Mouse (Mus musculus) hindbrain, postnatal 0 days (tissue): Measurements from ENCODE around the gene Cybrd1. TPM values are rescaled to one million over a fixed set of nuclear protein-coding genes. Genes with fewer than 3 reads are reported as not detected.
A peak's percentile ranks its signal among the peaks of the same experiment; 100 is the strongest.

Source experiments
- ATAC-seq: fragments of 200-750 bp; cut with Nextera tagmentation; 2 replicates; pipeline ENCODE4 v1.8.0; 2017; ENCODE audit warnings: mild to moderate bottlenecking, moderate TSS enrichment, moderate library complexity
- DNase-seq: peaks from one replicate; pipeline ENCODE4 v3.0.0-alpha.2; 2015; ENCODE audit warnings: low spot score
- H3K27ac ChIP-seq: fragments of 300-500 bp; sonication (generic); 2 replicates; pipeline ENCODE4 v1.5.1; 2014; ENCODE audit warnings: mild to moderate bottlenecking
- H3K27me3 ChIP-seq: fragments of 300-500 bp; sonication (generic); 2 replicates; pipeline ENCODE4 v1.6.1; 2014; ENCODE audit warnings: low read length, mixed read lengths; ENCODE audit not compliant: insufficient read depth
- H3K36me3 ChIP-seq: fragments of 300-500 bp; sonication (generic); 2 replicates; pipeline ENCODE4 v1.6.1; 2014; ENCODE audit warnings: low read length, mixed read lengths; ENCODE audit not compliant: insufficient read depth
- H3K4me1 ChIP-seq: fragments of 300-500 bp; sonication (generic); 2 replicates; pipeline ENCODE4 v1.6.1; 2014; ENCODE audit warnings: antibody characterized with exemption, low read length, mixed read lengths; ENCODE audit not compliant: insufficient read depth
- H3K4me2 ChIP-seq: fragments of 300-500 bp; sonication (generic); 2 replicates; pipeline ENCODE4 v1.6.1; 2014; ENCODE audit warnings: low read depth, mild to moderate bottlenecking, low read length, moderate library complexity, mixed read lengths
- H3K4me3 ChIP-seq: fragments of 300-500 bp; sonication (generic); 2 replicates; pipeline ENCODE4 v1.5.1; 2014; ENCODE audit warnings: low read length
- H3K9ac ChIP-seq: fragments of 300-500 bp; sonication (generic); replicated peaks from 2 replicates; pipeline ENCODE4 v1.6.1; 2014; ENCODE audit warnings: mild to moderate bottlenecking, low read length, moderate library complexity, mixed read lengths
- H3K9me3 ChIP-seq: fragments of 300-500 bp; sonication (generic); 2 replicates; pipeline ENCODE4 v1.6.1; 2016; ENCODE audit warnings: low read length, mixed read lengths
- CTCF ChIP-seq: IDR thresholded peaks from 2 replicates; pipeline ENCODE4 v1.5.1; 2016; ENCODE audit warnings: antibody characterized with exemption, control low read depth, low read depth
- WGBS: fragments of 180-500 bp; shearing (Covaris S2); extraction: QIAGEN DNeasy Blood & Tissue Kit; methylation state at CpG from one replicate; pipeline ENCODE4 v1.1.7; 2014; 5-methylcytosine and 5-hydroxymethylcytosine counted together
- polyA plus RNA-seq: library from polyadenylated mRNA; unstranded; fragments of >200 nt; fragmentation: Nextera tagmentation; extraction: Ambion mirVana; gene quantifications from 2 replicates; pipeline ENCODE4 v1.2.1, GENCODE M21; 2015
- total RNA-seq: library from RNA; depleted of rRNA; stranded (reverse); fragments of >200 nt; gene quantifications from 2 replicates; pipeline ENCODE4 v1.2.3, GENCODE M21; 2014

Cybrd1 gene
- total and polyA plus RNA-seq, 2 experiments from 2014 or later, result 4.5 to 11.3 TPM

GRCm38 (mm10) chr2:71177760-71178159, 60.0 kb downstream of the Cybrd1 start:
- ATAC-seq, result no peak
- TF ChIP-seq CTCF, result no peak
- Histone ChIP-seq H3K9ac (no peak overlapping the region), H3K4me3 (no peak overlapping the region), H3K4me1 (no peaks in the 10 kb centered on the region), H3K27ac (no peak overlapping the region), H3K4me2 (no peak overlapping the region), H3K27me3 (no peaks in the 10 kb centered on the region), H3K9me3 (no peaks in the 10 kb centered on the region), H3K36me3 (no peaks in the 10 kb centered on the region)
- no peak for DNase-seq
- 100% methylated on average over 1 of the region's 1 CpGs for WGBS

GRCm38 (mm10) chr2:71179716-71180115, 62.0 kb downstream of the Cybrd1 start:
- DNase-seq (no peak), ATAC-seq (no peak)
- no peak for TF ChIP-seq CTCF
- Histone ChIP-seq H3K27me3 (no peaks in the 10 kb centered on the region), H3K4me3 (no peak overlapping the region), H3K9me3 (no peaks in the 10 kb centered on the region), H3K4me1 (no peaks in the 10 kb centered on the region), H3K9ac (no peak overlapping the region), H3K36me3 (no peaks in the 10 kb centered on the region), H3K27ac (no peak overlapping the region), H3K4me2 (no peak overlapping the region)
- WGBS, result 91% methylated on average over 10 of the region's 10 CpGs

- Histone ChIP-seq H3K9ac (no peak overlapping the region), H3K4me2 (no peak overlapping the region), H3K9me3 (no peaks in the 10 kb centered on the region), H3K4me3 (no peak overlapping the region), H3K27ac (no peak overlapping the region), H3K27me3 (no peaks in the 10 kb centered on the region), H3K36me3 (no peaks in the 10 kb centered on the region), H3K4me1 (no peaks in the 10 kb centered on the region)
- WGBS, result 63% methylated on average over 8 of the region's 8 CpGs
- DNase-seq (no peak), ATAC-seq (no peak)
- TF ChIP-seq CTCF, result no peak
These were observed 63.0 kb downstream of the Cybrd1 start for GRCm38 (mm10) chr2:71180566-71181217.

DNA sequence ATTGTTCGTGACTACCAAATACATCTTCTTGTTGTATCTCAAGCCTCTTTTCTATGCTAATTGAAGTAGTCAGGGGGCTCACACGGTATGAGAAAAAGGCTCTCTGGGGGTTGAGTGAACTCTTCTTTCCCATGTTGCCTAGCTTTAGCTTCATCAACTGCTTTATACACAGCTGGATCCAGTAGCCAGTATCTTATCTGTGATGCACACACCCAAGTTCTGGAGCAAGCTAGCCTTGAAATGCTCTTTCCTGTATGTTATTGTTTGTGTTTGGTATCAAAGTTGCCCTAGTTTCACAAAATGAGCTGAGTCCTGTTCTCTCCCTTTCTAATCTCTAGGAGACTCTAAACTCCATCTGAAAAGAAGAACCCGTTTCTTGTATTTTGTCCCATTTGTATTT, 70.2 kb downstream of the Cybrd1 start:
- WGBS, result 65% methylated on average over 3 of the region's 3 CpGs
- no peak for ATAC-seq
- H3K4me2 ChIP-seq, result no peak overlapping the region

GRCm38 (mm10) chr2:71188861-71189260, 71.1 kb downstream of the Cybrd1 start:
- no peaks in the 10 kb centered on the region for H3K9me3 ChIP-seq
- H3K4me1 ChIP-seq, result peaks cover 10% of the 10 kb centered on the region; the same call in 1 of the 2 replicates
- no peak for TF ChIP-seq CTCF
- WGBS, result 57% methylated on average over 2 of the region's 2 CpGs
- H3K27me3 ChIP-seq, result no peaks in the 10 kb centered on the region
- DNase-seq (no peak), ATAC-seq (no peak)
- no peak overlapping the region for H3K4me3 ChIP-seq
- H3K4me2 ChIP-seq, result no peak overlapping the region
- no peak overlapping the region for H3K27ac ChIP-seq
- no peaks in the 10 kb centered on the region for H3K36me3 ChIP-seq
- no peak overlapping the region for H3K9ac ChIP-seq

More for the DNA sequence above, 70.2 kb downstream of the Cybrd1 start:
- H3K27me3 ChIP-seq, result no peaks in the 10 kb centered on the region
- H3K9ac ChIP-seq, result no peak overlapping the region
- H3K27ac ChIP-seq, result no peak overlapping the region
- no peaks in the 10 kb centered on the region for H3K36me3 ChIP-seq
- no peak for DNase-seq
- peaks cover 10% of the 10 kb centered on the region; the same call in 1 of the 2 replicates for H3K4me1 ChIP-seq
- no peak overlapping the region for H3K4me3 ChIP-seq
- no peaks in the 10 kb centered on the region for H3K9me3 ChIP-seq
- no peak for TF ChIP-seq CTCF

DNA sequence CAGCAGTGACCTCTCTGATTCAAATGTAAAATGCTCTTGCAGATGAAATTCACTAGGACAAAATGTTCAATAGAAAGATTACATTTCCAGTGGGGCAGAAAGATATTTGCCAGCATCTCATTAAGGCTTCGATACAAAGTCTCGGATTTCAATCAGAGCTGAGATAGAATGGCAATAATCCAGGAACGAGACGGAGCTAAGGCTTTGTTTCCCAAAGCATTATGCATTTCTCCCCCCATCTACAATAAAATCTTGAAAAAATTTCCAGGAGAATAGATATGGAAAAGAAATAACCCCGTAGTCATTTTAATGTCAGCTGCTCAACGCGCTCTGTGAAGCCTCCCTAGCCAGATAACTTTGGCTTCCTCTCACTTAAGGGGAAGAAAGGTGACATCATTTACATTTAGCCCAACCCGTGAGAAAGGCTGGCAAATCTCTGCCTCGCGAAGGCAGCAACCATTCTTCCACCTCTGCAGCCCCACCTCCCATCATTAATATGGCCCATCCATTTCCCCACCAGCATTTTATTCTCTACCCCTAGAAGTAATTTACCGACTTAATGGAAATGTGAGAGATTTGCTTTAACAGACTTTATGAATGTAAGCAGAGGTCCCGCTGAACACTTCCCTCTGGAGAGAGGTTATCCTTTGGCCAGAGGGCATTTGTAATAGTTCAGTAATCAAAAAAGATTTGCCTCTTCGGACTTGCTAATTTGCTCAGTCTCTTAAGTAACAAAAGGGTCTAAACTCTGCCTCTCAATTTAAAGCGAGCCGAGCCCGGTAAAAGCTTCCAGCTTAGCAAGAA, 73.9 kb downstream of the Cybrd1 start:
- Histone ChIP-seq H3K4me1 (peaks cover 15% of the 10 kb centered on the region; the same call in 1 of the 2 replicates), H3K27ac (peak overlapping the region; percentile 32; the same call in 1 of the 2 replicates), H3K9me3 (no peaks in the 10 kb centered on the region), H3K4me2 (peak overlapping the region; percentile 50), H3K27me3 (no peaks in the 10 kb centered on the region), H3K4me3 (0 out of 2 replicates have a peak overlapping the region, but pooled peaks have one; percentile 1), H3K9ac (peak overlapping the region; percentile 4; the same call in 1 of the 2 replicates), H3K36me3 (no peaks in the 10 kb centered on the region)
- TF ChIP-seq CTCF, result no peak
- DNase-seq (peak; percentile 48), ATAC-seq (peak; percentile 68; the same call in 1 of the 2 replicates)
- WGBS, result 11% methylated on average over 16 of the region's 16 CpGs
